Mouse (Mus musculus) frontal cortex, postnatal 36 days (tissue): Measurements from ENCODE around the gene Layn.
A peak's percentile ranks its signal among the peaks of the same experiment; 100 is the strongest.

Experiments
- DNase-seq, 2 experiments: peaks; one replicate each; pipeline ENCODE4 v3.0.0; 2022; ENCODE audit warnings: low spot score in 2 of 2

Gene Layn

DNA sequence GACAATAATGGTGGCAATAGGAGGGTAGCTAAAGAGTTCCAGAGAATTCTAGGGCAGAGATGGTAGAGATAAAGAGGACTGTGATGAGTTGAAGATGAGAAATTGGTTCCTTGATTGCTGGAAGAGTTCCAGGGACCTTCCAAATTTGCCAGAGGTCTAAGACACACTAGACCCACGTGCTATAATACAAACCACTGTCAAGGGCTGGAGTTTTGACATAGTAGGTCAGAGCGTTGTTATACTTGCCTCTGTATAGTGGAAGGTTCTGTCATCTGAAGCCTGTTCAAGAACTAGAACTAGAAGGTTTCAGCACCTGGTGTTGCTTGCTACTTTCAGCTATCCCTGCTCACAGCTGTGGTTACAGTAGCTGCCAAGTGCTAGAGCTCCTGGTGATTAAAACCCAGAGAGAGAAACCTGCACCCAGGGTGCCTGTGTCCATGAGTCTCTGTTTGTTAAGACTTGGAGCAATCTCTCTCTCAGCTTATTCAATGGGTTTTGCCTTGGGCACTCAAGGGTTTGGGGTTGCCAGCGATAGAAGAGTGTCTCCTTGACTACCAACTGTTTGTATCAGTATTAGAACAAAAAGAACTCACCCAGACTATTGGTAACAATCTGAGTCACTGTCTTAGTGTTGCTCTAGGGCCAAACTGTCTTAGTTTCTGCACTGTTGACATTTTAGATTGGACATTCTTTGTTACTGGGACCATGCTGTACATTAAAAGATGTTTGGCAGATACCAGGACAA, 43.9 kb downstream of the Layn start:
- DNase-seq: no peak

DNA sequence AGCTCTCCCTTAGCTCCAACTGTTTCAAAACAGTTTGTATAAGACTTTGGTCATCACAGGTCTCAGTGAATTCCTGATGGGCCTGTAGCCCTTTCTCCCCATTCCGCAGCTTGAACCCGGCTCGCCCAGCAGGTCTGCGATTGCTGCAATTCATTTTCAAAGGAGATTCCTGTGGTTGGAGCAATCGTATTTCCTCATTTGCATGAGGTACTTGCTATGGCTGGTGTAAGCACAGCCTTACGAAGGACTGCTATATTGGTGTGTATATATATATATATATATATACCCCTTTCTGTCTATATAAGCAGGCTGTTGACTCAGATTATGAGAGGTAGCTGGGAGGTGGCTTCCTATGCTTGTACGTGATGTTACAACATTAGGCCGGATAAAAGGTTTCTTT, 44.6 kb downstream of the Layn start:
- DNase-seq: no peak

DNA sequence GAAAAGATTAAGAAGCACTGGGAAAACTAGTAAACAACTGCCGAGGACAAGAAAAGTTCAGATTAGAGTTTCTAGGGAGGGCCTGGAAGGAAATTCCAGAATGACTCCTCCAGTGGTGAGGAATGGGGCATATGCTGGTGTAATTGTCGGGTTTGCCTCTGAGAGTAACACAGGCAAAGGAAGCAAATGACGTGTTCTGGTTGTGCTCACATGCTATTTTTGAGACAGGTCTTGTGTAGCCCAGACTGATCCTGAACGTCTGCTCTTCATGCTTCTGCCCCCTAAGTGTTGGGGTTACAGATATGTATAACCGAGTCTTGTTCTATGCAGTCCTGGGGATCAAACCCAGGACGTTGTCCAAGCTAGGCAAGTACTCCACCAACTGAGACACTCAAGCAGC, 45.3 kb downstream of the Layn start:
- DNase-seq: no peak

DNA sequence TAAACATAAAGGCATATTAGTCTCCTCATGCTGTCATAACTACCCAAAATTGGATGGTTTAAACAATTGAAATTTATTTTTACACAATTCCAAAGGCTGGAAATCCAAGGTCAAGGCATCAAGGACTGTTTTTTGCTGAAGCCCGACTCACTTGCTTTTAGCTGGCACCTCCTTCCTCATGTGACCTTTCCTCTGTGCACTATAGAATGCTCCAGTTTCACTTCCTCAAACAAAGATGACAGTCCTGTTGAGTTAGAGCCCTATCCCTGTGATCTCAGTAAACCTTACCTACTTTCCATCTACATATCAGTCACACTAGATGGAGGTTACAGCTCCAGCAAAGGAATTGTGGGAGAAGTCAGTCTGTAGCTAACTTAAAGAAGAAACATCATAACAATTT, 46.7 kb downstream of the Layn start:
- DNase-seq: no peak

DNA sequence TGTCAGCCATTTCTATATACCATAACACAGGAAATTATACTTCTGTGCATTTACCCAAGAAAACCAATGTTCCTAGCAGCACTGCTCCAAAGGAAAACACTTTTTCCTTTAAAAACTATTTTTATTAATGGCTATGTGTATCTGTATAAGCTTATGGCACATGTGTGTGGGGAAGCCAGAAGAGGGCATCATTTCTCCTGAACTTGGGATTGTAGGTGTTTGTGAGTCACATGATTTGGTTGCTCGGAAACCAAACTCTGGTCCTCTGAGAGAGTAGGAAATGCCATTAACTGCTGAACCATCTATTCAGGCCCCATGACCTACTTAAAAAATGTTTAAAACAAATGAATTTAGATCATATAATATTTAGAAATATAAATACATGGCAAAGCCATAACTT, 49.9 kb downstream of the Layn start:
- DNase-seq: no peak

DNA sequence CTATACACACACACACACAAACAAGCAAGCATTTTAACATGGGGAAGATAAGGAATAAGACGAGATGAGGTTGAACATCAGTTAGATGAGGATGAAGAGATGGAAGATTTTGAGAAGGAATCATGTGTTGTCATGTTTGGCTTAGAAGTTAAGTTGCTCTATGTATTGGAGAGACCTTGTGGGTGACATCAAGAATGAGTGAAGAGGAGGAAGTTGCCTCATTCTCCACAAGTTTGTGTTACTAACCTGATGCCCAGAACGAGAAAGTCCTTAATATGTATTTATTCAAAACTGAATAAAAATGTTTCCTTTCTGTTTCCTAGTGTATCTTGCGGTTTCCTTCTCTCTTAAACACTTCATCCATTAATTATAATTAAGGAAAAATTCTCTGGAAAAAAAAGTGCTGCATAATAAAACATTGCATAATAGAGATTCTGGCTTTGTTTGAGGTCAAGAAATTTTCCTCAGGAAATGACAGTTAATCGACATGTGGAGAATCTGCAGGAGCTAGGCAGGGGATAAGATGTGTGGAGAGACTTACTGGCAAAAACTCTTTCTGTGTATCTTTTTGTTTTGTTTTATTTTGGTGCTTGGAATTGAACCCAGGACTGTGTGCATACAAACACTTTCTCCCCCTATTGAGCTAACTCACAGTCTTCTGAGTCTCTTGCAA, 55.6 kb downstream of the Layn start:
- DNase-seq: no peak

DNA sequence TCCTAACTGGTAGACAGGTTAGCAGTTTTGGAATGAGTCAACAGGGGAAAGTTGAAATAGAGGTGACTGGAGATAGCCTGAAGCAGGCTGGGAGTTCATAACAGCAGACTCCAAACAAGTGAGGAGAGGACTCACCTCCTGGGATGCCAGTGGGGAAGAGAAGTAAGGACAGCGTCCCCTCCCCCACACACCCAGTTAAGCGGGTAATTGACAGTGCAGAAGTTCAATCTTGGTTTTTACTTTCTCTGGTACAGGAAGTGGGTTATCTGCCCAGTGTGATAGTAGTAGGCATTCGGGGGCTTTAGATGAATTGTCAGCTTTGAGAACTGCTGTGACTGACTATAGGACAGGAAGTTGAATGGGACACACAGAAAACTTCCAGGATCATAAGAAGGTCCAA, 56.5 kb downstream of the Layn start:
- no peak for DNase-seq

DNA sequence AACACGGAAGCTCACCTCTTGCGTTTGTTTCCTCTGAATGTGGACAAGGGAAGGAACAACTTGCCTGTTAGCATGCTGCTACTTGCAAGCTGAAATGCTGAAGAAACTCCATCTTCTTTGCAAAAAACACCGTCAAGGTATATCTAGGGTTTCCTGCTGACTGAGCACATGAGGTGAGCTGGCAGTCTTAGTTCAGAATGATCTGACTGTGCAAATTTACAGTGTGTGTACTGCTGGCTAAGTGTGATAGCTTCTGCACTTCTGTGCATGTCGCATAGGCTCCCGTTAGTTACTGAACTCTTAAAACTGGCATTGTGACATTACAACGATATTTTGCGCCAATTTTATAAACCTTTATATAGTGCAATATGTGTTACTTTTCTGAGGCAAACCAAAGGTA, 57.2 kb downstream of the Layn start:
- DNase-seq: no peak

DNA sequence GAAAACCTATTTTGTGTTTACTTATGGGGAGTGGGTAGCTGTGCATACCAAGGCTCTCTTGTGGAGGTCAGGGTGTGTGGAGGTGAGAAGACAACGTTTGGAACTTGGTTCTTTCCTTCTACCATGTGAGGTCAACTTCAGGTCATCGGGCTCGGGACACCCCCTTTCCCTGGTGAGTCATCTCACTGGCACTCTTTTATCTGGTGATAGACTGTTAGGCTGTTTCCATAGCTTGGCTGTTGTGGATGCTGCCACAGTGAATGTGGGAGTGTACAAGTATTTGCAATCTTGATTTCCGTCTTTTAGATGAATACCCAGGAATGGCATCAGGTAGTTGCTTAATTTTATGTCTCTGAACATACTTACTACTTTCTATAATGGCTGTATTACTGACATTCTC, 61.2 kb downstream of the Layn start:
- DNase-seq: no peak

DNA sequence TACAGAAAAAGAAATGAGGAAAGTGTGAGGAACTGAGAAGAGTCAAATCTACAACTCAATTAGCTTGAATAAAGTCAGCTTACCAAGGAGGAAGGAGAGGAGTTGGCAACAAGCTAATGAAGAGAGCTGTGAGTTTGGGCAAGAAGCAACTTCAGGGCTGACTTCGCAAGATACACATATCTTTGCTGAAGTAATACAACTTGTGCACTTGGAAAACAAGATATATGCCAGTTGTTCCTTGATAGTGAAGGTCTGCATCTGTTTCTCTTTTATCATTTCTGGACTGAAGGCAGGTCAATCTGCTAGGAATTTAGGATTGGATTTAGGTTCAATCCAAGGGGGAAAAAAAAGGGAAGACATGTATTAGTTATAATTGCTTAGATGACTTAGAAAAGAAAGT, 63.2 kb downstream of the Layn start:
- no peak for DNase-seq

DNA sequence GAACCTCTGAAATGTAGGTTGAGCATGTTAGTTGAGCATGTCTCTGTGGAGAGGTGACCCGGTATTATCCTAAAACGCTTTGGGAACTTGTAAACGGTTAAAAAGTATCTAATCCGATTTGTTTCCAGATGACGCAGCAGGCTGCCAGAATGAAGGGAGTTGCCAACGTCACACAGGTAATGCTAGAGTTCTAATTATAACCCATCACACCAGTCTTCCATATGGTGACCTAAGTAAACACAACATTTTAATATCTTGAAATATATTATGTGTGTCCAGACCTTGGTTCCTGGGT, 67.3 kb downstream of the Layn start:
- no peak for DNase-seq

DNA sequence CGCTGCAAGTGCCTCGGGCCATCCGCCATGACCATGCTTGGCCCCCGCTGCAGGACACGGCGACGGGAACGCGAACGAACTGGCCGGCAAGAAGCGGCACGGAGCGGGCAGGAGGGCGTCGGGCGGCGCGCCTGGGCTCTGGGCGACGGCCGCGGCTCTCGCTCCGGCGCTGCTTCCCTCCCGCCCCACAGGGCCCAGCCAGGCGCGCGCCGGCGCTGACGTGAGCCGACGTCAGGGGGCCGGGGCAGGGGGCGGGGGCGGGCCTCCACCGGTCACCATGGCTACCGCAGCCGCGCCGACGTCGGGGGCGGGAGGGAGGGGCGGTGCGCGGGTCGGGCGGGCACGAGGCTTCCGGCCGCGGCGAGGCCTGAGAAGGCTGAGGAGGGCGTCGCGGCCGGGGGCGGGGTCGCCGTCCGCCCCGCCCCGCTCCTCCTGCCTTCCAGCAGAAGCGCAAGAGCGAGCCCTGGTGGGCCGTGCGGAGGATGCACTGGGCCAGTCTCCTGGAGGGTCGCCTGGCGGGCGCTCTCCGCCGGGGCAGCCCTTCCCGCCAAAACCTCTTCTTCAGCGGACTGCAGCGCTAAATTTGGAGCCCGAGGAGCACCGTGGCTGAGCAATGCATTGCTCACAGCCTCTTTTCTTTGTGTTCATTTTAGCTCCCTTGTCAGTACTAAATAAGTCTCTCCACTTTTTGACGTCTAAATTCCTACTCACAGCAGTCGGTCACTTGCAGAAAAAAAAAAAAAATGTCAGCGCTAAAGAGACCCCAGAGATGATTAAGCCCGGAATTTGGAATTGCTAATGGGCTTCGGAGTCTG, 67.8 kb downstream of the Layn start, which contains the start of gene Sik2:
Gene Sik2 (minus strand): TSS at position 233 of the 815 bp plus-strand sequence.
- DNase-seq: peak; percentile 75 to 77

DNA sequence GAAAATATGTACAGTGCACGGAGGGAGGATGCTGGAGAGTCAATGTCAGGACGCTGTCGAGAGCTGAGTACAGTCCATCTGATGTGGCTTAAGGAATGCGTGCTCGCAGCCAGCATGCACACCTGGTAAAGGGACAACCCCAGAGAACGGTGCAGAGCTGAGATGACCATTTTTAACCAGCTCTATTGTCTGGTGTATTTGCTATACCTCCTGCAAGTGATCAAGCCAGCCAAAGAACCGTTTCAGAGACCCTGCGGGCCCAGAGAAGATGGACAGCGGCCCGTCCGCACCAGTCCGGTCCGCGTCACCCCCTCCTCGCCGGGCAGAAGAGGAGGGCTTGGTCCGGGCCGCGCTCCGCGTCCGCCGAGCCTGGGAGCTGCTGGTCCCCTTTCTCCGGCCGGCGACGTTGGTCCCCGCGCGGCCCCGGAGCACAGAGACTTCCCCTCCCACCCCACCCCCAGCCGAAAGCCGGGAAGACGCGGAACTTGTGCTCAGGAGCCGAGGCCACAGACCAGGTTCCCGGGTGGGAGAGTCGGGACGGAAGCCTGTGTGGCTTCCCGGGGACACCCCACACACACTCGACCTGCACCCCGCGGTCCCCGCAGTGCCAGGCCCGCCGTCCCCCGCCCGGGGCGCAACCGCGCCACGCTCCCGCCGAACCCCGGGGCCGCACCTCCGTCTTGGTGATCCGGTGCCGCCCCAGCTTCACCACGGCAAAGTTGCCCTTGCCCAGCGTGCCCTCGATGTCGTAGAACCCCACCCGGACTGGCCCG, 68.6 kb downstream of the Layn start:
- DNase-seq: peak; percentile 12 to 24

DNA sequence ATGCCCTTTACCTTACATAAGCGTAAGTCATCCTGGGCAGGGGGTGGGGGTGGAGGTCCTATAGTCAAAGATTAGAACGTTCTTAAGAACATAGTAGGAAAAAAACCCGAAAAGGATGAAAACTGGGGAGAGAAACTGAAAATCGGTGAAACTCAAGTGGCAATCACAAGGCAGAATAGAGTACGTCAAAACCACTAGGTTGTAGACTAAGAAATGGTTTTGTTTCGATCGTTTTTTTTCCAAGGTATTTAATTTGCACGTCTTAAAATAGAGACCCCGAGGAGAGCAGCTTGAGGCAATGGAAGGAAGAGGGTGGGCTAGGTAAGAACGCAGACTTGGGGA, 69.2 kb downstream of the Layn start:
- DNase-seq: no peak

DNA sequence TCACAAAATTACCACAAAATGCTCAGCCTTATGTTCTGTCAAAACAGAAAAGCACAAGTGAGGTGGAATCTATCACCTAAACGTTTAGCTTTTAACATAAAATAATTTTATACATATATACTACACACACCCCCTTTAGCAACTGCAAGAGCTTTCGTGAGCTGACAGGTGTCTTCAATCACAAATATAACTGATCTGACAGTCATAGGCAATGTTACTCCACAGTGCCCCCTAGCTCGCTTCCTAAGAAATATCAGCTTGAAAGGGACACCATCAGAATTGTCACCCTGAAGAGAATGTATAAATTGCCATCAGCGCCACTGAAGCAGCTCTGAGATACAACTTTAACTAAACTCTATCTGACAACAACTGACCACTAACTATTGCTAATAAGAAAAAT, 70.0 kb downstream of the Layn start:
- peak; percentile 29 to 57 for DNase-seq
